Mouse (Mus musculus) bone marrow, adult 2 months (tissue): ENCODE results near the gene Spred2. TPM values are rescaled to one million over a fixed set of nuclear protein-coding genes. Genes with fewer than 3 reads are reported as not detected.

ENCODE experiments used
- H3K27ac ChIP-seq: fragments of 200-500 bp; 2 replicates; pipeline ENCODE4 v1.5.1; 2012; ENCODE audit warnings: low read depth, mild to moderate bottlenecking, control low read depth, inconsistent platforms, low read length; ENCODE audit not compliant: control insufficient read depth, poor library complexity, insufficient read depth
- H3K4me1 ChIP-seq: fragments of 200-500 bp; 2 replicates; pipeline ENCODE4 v1.6.1; 2011; ENCODE audit warnings: low read length; ENCODE audit not compliant: control insufficient read depth, insufficient read depth
- H3K4me3 ChIP-seq: fragments of 200-500 bp; replicated peaks from 2 replicates; pipeline ENCODE3; 2011; ENCODE audit warnings: mild to moderate bottlenecking, low read depth, low read length, control low read depth; ENCODE audit not compliant: control insufficient read depth
- CTCF ChIP-seq: fragments of 200-500 bp; IDR thresholded peaks from 2 replicates; pipeline ENCODE4 v1.5.1; 2011; ENCODE audit warnings: low read length, control low read depth; ENCODE audit not compliant: control insufficient read depth, insufficient read depth
- POLR2A ChIP-seq: fragments of 200-500 bp; IDR thresholded peaks from 2 replicates; pipeline ENCODE4 v1.6.1; 2011; ENCODE audit warnings: low read depth, mild to moderate bottlenecking, control low read depth, low read length, borderline replicate concordance; ENCODE audit not compliant: control insufficient read depth
- WGBS: fragments of 180-500 bp; shearing (Covaris S2); methylation state at CpG from one replicate; pipeline ENCODE4 v1.1.7; 2018; 5-methylcytosine and 5-hydroxymethylcytosine counted together
- polyA plus RNA-seq: library from polyadenylated mRNA; stranded (reverse); fragments of >200 nt; gene quantifications from 2 replicates; pipeline ENCODE4 v1.2.4, GENCODE M21; 2011; ENCODE audit warnings: low replicate concordance; ENCODE audit not compliant: missing spikeins, insufficient read depth, insufficient read length

Spred2 gene
- polyA plus RNA-seq, 1 experiment: 7.1 TPM

- WGBS: 25% methylated on average over 17 of the region's 17 CpGs
- H3K4me1 ChIP-seq: peaks cover 1% of the 10 kb centered on the region; the same call in 1 of the 2 replicates
- no peak overlapping the region for H3K27ac ChIP-seq
- H3K4me3 ChIP-seq: no peak overlapping the region
- no peak for TF ChIP-seq POLR2A
- TF ChIP-seq CTCF: no peak
These were observed 62.9 kb downstream of the Spred2 start for GRCm38 (mm10) chr11:19986871-19987755.

DNA sequence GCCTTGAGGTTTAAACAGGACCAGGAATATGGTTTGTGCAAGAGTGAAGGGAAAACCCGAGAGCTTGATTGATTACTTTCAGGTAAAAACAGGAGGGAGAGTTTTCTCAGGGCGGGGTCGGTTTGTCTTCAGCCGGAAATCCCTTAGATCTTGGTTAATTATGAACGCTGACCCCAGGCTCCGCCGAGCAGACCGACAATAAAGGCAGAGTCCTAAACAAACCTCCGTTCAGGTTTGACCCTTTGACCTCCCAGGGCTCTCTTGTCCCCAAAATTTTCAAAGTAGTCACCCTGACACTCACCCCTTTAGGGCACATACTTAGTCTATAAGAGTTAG lies 63.5 kb downstream of the Spred2 start:
- TF ChIP-seq POLR2A (no peak), CTCF (no peak)
- WGBS: 65% methylated on average over 9 of the region's 9 CpGs
- Histone ChIP-seq H3K4me3 (no peak overlapping the region), H3K27ac (no peak overlapping the region), H3K4me1 (peaks cover 1% of the 10 kb centered on the region; the same call in 1 of the 2 replicates)

- peaks cover 1% of the 10 kb centered on the region; the same call in 1 of the 2 replicates for H3K4me1 ChIP-seq
- no peak overlapping the region for H3K4me3 ChIP-seq
- WGBS: 71% methylated on average over 5 of the region's 5 CpGs
- no peak for TF ChIP-seq POLR2A
- no peak for TF ChIP-seq CTCF
- no peak overlapping the region for H3K27ac ChIP-seq
These were observed 64.0 kb downstream of the Spred2 start for GRCm38 (mm10) chr11:19988224-19988623.

- Histone ChIP-seq H3K27ac (no peak overlapping the region), H3K4me1 (peaks cover 1% of the 10 kb centered on the region; the same call in 1 of the 2 replicates), H3K4me3 (no peak overlapping the region)
- 70% methylated on average over 6 of the region's 6 CpGs for WGBS
- TF ChIP-seq CTCF: no peak
- TF ChIP-seq POLR2A: no peak
These were observed 64.5 kb downstream of the Spred2 start for GRCm38 (mm10) chr11:19988631-19989030.

GRCm38 (mm10) chr11:19989141-19989910 lies 65.2 kb downstream of the Spred2 start:
- TF ChIP-seq CTCF: no peak
- TF ChIP-seq POLR2A: no peak
- no peak overlapping the region for H3K27ac ChIP-seq
- WGBS: 57% methylated on average over 13 of the region's 13 CpGs
- H3K4me1 ChIP-seq: peaks cover 1% of the 10 kb centered on the region; the same call in 1 of the 2 replicates
- H3K4me3 ChIP-seq: no peak overlapping the region

DNA sequence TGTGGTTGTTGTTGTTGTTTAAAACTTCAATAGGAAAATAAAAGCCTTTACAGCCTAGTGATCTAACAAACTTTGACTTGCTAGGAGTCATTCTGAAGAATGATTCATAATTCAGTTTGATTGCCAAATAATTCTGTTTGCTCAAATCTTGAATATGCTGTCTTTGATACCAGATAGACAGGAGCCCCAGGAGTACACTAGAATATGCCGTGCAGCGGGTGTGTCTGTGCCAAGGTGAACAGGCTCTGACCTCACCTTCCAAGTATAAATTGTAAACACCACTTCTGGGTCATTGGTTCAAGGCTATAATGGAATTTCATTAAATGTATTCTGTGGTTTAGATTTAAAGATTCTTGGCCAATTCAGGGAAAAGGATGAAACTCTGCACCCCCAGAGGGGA lies 66.6 kb downstream of the Spred2 start:
- Histone ChIP-seq H3K27ac (no peak overlapping the region), H3K4me3 (no peak overlapping the region), H3K4me1 (peaks cover 1% of the 10 kb centered on the region; the same call in 1 of the 2 replicates)
- TF ChIP-seq POLR2A (no peak), CTCF (no peak)
- WGBS: 77% methylated on average over 2 of the region's 2 CpGs

DNA sequence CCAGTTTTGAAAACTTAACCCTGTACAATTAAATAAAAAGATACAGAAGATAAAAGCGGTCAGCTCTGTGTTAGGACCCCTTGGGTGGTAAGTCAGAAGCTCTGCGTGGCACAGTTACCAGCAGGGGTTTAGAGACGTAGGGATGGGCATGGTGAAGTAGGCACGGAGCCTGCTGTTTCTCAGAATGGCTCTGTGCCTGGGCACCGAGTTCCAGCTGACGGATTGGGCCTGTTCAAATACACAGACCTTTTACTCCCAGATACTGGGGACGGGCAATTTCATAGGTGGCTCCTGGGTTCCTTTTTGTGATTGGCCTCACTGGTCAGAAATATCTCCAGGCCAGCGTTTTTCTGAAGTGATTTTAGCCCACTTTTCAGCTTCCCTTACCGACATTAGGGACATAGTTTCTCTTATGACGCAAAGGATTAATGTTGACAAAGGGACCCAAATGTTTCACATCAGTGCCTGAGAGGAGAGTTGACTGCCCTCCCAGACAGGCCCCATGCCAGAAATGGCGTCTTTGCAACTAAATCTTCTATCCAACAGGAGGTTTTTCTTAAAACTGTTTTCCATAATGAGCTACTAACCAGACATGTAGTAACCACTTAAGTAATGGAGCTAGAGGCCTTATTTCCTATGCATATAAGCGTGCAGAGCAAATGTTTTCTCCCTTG lies 67.3 kb downstream of the Spred2 start:
- Histone ChIP-seq H3K4me1 (peaks cover 1% of the 10 kb centered on the region; the same call in 1 of the 2 replicates), H3K4me3 (no peak overlapping the region), H3K27ac (no peak overlapping the region)
- TF ChIP-seq CTCF: no peak
- no peak for TF ChIP-seq POLR2A
- 85% methylated on average over 12 of the region's 12 CpGs for WGBS
